Mouse (Mus musculus): ENCODE measurements around the gene Skap1. TPM values are rescaled to one million over a fixed set of nuclear protein-coding genes. Genes with fewer than 3 reads are reported as not detected.

Skap1 gene
- total and polyA plus RNA-seq, 2 experiments from 2014 or later = 0.11 TPM; not detected in 1

GRCm38 (mm10) chr11:96564088-96564487 lies 99.7 kb downstream of the Skap1 start:
- TF ChIP-seq EP300 (IDR thresholded peaks at IDR 0.05; ENCODE audit: low read depth) (no peak), CTCF (IDR thresholded peaks at IDR 0.05; ENCODE audit: low read depth) (no peak)
- Histone ChIP-seq H3K27ac (ENCODE audit: low read depth) (no peak overlapping the region), H3K9me3 (replicated peaks; ENCODE audit: control insufficient read depth, low read length) (0 out of 2 replicates have a peak, but pooled peaks cover 3% of the 10 kb centered on the region), H3K4me3 (ENCODE audit: low read depth, low read length) (no peak overlapping the region), H3K4me1 (ENCODE audit: control insufficient read depth, insufficient read depth) (no peaks in the 10 kb centered on the region), H3K9ac (replicated peaks; ENCODE audit: low read depth, low read length) (no peak overlapping the region), H3K4me2 (ENCODE audit: low read depth, low read length) (no peak overlapping the region), H3K36me3 (replicated peaks; ENCODE audit: control insufficient read depth, insufficient read depth, low read length) (no peaks in the 10 kb centered on the region), H3K27me3 (ENCODE audit: control insufficient read depth, insufficient read depth, low read length) (no peaks in the 10 kb centered on the region; the same call in 1 of the 2 replicates)
- DNase-seq (ENCODE audit: low spot score) = no peak
- no peak for ATAC-seq (ENCODE audit: insufficient read depth, low read depth)
- 51% methylated on average over 1 of the region's 1 CpGs for WGBS

GRCm38 (mm10) chr11:96572515-96572914 lies 108.1 kb downstream of the Skap1 start:
- Histone ChIP-seq H3K27ac (ENCODE audit: low read depth) (no peak overlapping the region), H3K4me2 (ENCODE audit: low read depth, low read length) (no peak overlapping the region), H3K36me3 (replicated peaks; ENCODE audit: control insufficient read depth, insufficient read depth, low read length) (no peaks in the 10 kb centered on the region), H3K4me1 (ENCODE audit: control insufficient read depth, insufficient read depth) (no peaks in the 10 kb centered on the region), H3K9me3 (replicated peaks; ENCODE audit: control insufficient read depth, low read length) (no peaks in the 10 kb centered on the region), H3K27me3 (ENCODE audit: control insufficient read depth, insufficient read depth, low read length) (0 out of 2 replicates have a peak, but pooled peaks cover 15% of the 10 kb centered on the region), H3K9ac (replicated peaks; ENCODE audit: low read depth, low read length) (no peak overlapping the region), H3K4me3 (ENCODE audit: low read depth, low read length) (no peak overlapping the region)
- WGBS = 33% methylated on average over 3 of the region's 3 CpGs
- ATAC-seq (ENCODE audit: insufficient read depth, low read depth) (no peak), DNase-seq (ENCODE audit: low spot score) (no peak)
- TF ChIP-seq CTCF (IDR thresholded peaks at IDR 0.05; ENCODE audit: low read depth) = no peak
- no peak for TF ChIP-seq EP300 (IDR thresholded peaks at IDR 0.05; ENCODE audit: low read depth)

- Histone ChIP-seq H3K9me3 (replicated peaks; ENCODE audit: control insufficient read depth, low read length) (no peaks in the 10 kb centered on the region), H3K4me2 (ENCODE audit: low read depth, low read length) (no peak overlapping the region), H3K27ac (ENCODE audit: low read depth) (no peak overlapping the region), H3K27me3 (ENCODE audit: control insufficient read depth, insufficient read depth, low read length) (peaks cover 35% of the 10 kb centered on the region), H3K36me3 (replicated peaks; ENCODE audit: control insufficient read depth, insufficient read depth, low read length) (no peaks in the 10 kb centered on the region), H3K4me1 (ENCODE audit: control insufficient read depth, insufficient read depth) (no peaks in the 10 kb centered on the region), H3K4me3 (ENCODE audit: low read depth, low read length) (no peak overlapping the region), H3K9ac (replicated peaks; ENCODE audit: low read depth, low read length) (no peak overlapping the region)
- ATAC-seq (ENCODE audit: insufficient read depth, low read depth) (no peak), DNase-seq (ENCODE audit: low spot score) (no peak)
- 53% methylated on average over 14 of the region's 14 CpGs for WGBS
- no peak for TF ChIP-seq EP300 (IDR thresholded peaks at IDR 0.05; ENCODE audit: low read depth)
- no peak for TF ChIP-seq CTCF (IDR thresholded peaks at IDR 0.05; ENCODE audit: low read depth)
Observed at GRCm38 (mm10) chr11:96576491-96577427, 112.4 kb downstream of the Skap1 start.

- Histone ChIP-seq H3K4me1 (ENCODE audit: control insufficient read depth, insufficient read depth) (no peaks in the 10 kb centered on the region), H3K27ac (ENCODE audit: low read depth) (no peak overlapping the region), H3K9me3 (replicated peaks; ENCODE audit: control insufficient read depth, low read length) (no peaks in the 10 kb centered on the region), H3K9ac (replicated peaks; ENCODE audit: low read depth, low read length) (no peak overlapping the region), H3K4me2 (ENCODE audit: low read depth, low read length) (peak overlapping the region; percentile 10; the same call in 1 of the 2 replicates), H3K36me3 (replicated peaks; ENCODE audit: control insufficient read depth, insufficient read depth, low read length) (no peaks in the 10 kb centered on the region), H3K27me3 (ENCODE audit: control insufficient read depth, insufficient read depth, low read length) (peaks cover 35% of the 10 kb centered on the region), H3K4me3 (ENCODE audit: low read depth, low read length) (no peak overlapping the region)
- ATAC-seq (ENCODE audit: insufficient read depth, low read depth) (no peak), DNase-seq (ENCODE audit: low spot score) (no peak)
- TF ChIP-seq EP300 (IDR thresholded peaks at IDR 0.05; ENCODE audit: low read depth) (no peak), CTCF (IDR thresholded peaks at IDR 0.05; ENCODE audit: low read depth) (no peak)
- WGBS = 28% methylated on average over 25 of the region's 25 CpGs
Observed at GRCm38 (mm10) chr11:96578551-96579283, 114.3 kb downstream of the Skap1 start.

GRCm38 (mm10) chr11:96581604-96582384 lies 117.4 kb downstream of the Skap1 start:
- TF ChIP-seq EP300 (IDR thresholded peaks at IDR 0.05; ENCODE audit: low read depth) (no peak), CTCF (IDR thresholded peaks at IDR 0.05; ENCODE audit: low read depth) (peak; percentile 62)
- H3K9ac ChIP-seq (replicated peaks; ENCODE audit: low read depth, low read length) = no peak overlapping the region
- peaks cover 23% of the 10 kb centered on the region for H3K27me3 ChIP-seq (ENCODE audit: control insufficient read depth, insufficient read depth, low read length)
- no peaks in the 10 kb centered on the region for H3K36me3 ChIP-seq (replicated peaks; ENCODE audit: control insufficient read depth, insufficient read depth, low read length)
- H3K9me3 ChIP-seq (replicated peaks; ENCODE audit: control insufficient read depth, low read length) = no peaks in the 10 kb centered on the region
- no peaks in the 10 kb centered on the region for H3K4me1 ChIP-seq (ENCODE audit: control insufficient read depth, insufficient read depth)
- no peak overlapping the region for H3K4me3 ChIP-seq (ENCODE audit: low read depth, low read length)
- no peak overlapping the region for H3K4me2 ChIP-seq (ENCODE audit: low read depth, low read length)
- ATAC-seq (ENCODE audit: insufficient read depth, low read depth) (no peak), DNase-seq (ENCODE audit: low spot score) (no peak)
- WGBS = 51% methylated on average over 10 of the region's 10 CpGs
- no peak overlapping the region for H3K27ac ChIP-seq (ENCODE audit: low read depth)

All from heart, postnatal 0 days (tissue).